Mouse (Mus musculus) heart, embryonic 16.5 days (tissue): ENCODE measurements around the gene Dcaf4. TPM values are rescaled to one million over a fixed set of nuclear protein-coding genes. Genes with fewer than 3 reads are reported as not detected.
A peak's percentile ranks its signal among the peaks of the same experiment; 100 is the strongest.

ENCODE experiments used
- ATAC-seq: fragments of 200-750 bp; cut with Nextera tagmentation; replicated peaks from 2 replicates; pipeline ENCODE4 v1.8.0; 2017; ENCODE audit warnings: moderate number of reproducible peaks; ENCODE audit not compliant: insufficient read depth, low FRiP score; ENCODE audit errors: extremely low read depth
- H3K27ac ChIP-seq: fragments of 300-500 bp; sonication (generic); 2 replicates; pipeline ENCODE4 v1.5.1; 2014; ENCODE audit warnings: mild to moderate bottlenecking, low read length, control low read depth, moderate library complexity
- H3K27me3 ChIP-seq: fragments of 300-500 bp; sonication (generic); 2 replicates; pipeline ENCODE4 v1.6.1; 2014; ENCODE audit warnings: low read length, mixed read lengths; ENCODE audit not compliant: control insufficient read depth, insufficient read depth
- H3K36me3 ChIP-seq: fragments of 300-500 bp; sonication (generic); 2 replicates; pipeline ENCODE4 v1.6.1; 2014; ENCODE audit not compliant: control insufficient read depth, insufficient read depth
- H3K4me1 ChIP-seq: fragments of 300-500 bp; sonication (generic); 2 replicates; pipeline ENCODE4 v1.6.1; 2014; ENCODE audit warnings: low read length, mixed read lengths; ENCODE audit not compliant: control insufficient read depth, insufficient read depth
- H3K4me2 ChIP-seq: fragments of 300-500 bp; sonication (generic); 2 replicates; pipeline ENCODE4 v1.6.1; 2014; ENCODE audit warnings: low read depth, mild to moderate bottlenecking, control low read depth, low read length
- H3K4me3 ChIP-seq: fragments of 300-500 bp; sonication (generic); 2 replicates; pipeline ENCODE4 v1.5.1; 2014; ENCODE audit warnings: mild to moderate bottlenecking, control low read depth, low read length
- H3K9ac ChIP-seq: fragments of 300-500 bp; sonication (generic); 2 replicates; pipeline ENCODE4 v1.6.1; 2014; ENCODE audit warnings: low read length, control low read depth
- H3K9me3 ChIP-seq: fragments of 300-500 bp; sonication (generic); replicated peaks from 2 replicates; pipeline ENCODE4 v1.6.1; 2016; ENCODE audit warnings: low read length; ENCODE audit not compliant: control insufficient read depth
- WGBS: fragments of 180-500 bp; shearing (Covaris S2); extraction: QIAGEN DNeasy Blood & Tissue Kit; methylation state at CpG from one replicate; pipeline ENCODE4 v1.1.7; 2014; 5-methylcytosine and 5-hydroxymethylcytosine counted together
- polyA plus RNA-seq: library from polyadenylated mRNA; unstranded; fragments of >200 nt; fragmentation: Nextera tagmentation; extraction: Ambion mirVana; gene quantifications from 2 replicates; pipeline ENCODE4 v1.2.1, GENCODE M21; 2015

The Dcaf4 gene
- polyA plus RNA-seq, 1 experiment from 2014 or later = 27.4 TPM

DNA sequence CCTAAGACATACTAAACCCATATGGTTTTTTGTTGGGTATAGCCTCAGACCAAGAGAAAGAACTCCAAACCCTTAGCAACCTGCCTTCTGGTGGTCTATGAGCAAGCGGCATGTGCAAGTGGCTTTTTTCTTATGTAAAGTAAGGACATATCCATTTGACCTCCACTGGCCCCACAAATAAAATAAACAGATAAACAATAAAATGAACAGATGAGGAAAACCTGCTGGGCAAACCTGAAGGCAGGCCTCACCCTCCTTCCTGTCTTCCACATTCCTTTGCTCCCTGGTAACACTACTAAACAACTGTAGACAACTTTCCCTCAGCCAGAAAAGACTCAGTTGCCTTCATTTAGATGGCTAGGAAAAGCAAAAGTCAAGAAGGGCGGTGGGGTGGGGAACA lies 58.1 kb downstream of the Dcaf4 start:
- 88% methylated on average over 2 of the region's 2 CpGs for WGBS
- H3K4me1 ChIP-seq = peaks cover 13% of the 10 kb centered on the region
- no peaks in the 10 kb centered on the region for H3K27me3 ChIP-seq
- H3K4me2 ChIP-seq = no peak overlapping the region
- H3K36me3 ChIP-seq = peaks cover 16% of the 10 kb centered on the region
- H3K9me3 ChIP-seq = no peaks in the 10 kb centered on the region
- no peak overlapping the region for H3K4me3 ChIP-seq
- no peak overlapping the region for H3K27ac ChIP-seq
- H3K9ac ChIP-seq = no peak overlapping the region
- ATAC-seq = no peak

DNA sequence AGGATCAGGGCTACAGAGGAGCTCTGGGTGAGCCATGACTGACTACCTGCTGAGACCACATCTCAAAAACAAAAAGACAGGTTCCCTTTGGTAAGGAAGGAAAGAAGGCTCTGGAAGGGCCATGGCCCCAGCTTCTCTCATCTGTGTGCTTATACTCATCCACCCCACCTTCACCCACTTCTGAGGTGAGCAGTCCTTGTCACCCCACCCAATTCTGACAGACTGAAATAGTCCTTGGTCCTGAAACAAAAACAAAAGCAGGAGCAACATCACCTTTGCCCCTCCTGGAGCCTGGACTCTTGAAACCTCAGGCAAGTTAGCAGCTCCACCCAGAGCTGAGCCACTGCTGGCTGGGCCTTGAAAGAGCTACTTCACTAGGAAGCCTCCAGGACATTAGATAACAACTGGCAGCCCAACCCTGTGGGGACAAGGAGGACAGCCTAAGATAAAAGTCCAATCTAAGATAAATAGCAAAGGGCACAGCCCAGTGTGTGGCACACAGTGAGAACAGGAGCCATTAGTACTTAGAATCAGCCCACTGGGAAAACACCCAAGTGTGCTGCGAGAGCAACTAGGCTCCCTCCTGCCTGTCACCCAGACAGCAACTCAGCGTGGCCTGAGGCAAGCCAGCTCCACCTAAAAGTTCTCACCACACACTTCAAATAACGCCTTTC lies 58.8 kb downstream of the Dcaf4 start:
- no peak overlapping the region for H3K4me3 ChIP-seq
- no peak overlapping the region for H3K4me2 ChIP-seq
- peaks cover 15% of the 10 kb centered on the region for H3K36me3 ChIP-seq
- WGBS = 32% methylated on average over 3 of the region's 3 CpGs
- 0 out of 2 replicates have a peak overlapping the region, but pooled peaks have one; percentile 9 for H3K9ac ChIP-seq
- H3K9me3 ChIP-seq = no peaks in the 10 kb centered on the region
- ATAC-seq = peak; percentile 55
- peak overlapping the region; percentile 41; the same call in 1 of the 2 replicates for H3K27ac ChIP-seq
- H3K4me1 ChIP-seq = peaks cover 13% of the 10 kb centered on the region
- H3K27me3 ChIP-seq = no peaks in the 10 kb centered on the region

DNA sequence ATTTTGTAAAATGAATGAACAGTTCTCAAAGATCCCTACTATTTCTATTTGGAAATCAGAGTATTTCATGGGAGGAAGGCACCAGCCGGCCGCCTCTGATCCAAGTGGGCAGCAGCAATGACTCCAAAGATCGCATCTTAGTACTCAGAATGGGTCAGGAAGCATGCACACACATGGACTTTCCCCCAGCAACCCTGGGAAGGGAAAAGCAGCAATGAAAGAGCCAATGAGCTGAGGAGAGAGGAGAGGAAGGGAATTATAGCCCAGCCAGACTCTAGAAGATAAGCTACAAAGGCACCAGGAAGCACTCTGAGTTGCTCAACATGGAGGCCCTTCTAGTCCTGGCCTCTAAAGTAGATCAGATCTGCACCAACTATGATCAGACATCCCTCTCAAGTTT lies 60.0 kb downstream of the Dcaf4 start:
- no peak; the same call in 1 of the 2 replicates for ATAC-seq
- Histone ChIP-seq H3K27ac (no peak overlapping the region), H3K9ac (no peak overlapping the region), H3K27me3 (no peaks in the 10 kb centered on the region), H3K9me3 (no peaks in the 10 kb centered on the region), H3K4me1 (peaks cover 13% of the 10 kb centered on the region), H3K4me2 (no peak overlapping the region), H3K36me3 (peaks cover 6% of the 10 kb centered on the region), H3K4me3 (no peak overlapping the region)
- WGBS = 87% methylated on average over 3 of the region's 3 CpGs

DNA sequence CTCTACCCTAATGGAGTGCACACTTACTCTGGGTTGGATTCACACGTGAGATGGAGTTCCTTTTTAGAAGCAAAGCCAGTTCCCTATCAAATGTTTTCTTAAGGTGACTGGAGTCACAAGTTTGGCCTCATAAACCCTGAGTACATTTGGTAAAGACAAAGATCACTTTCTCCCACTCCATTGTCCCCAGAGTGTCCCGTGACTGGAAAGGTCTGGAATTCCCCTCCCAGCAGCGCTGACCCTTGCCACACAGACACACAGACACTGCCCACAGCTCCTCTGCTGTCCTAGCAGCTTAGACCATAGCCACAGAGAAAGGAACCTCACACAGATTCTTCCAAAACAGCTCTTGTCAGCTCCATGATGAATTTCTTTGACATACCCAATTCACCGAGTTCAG lies 61.8 kb downstream of the Dcaf4 start:
- no peak overlapping the region for H3K4me3 ChIP-seq
- peaks cover 13% of the 10 kb centered on the region for H3K4me1 ChIP-seq
- ATAC-seq = no peak
- H3K27ac ChIP-seq = no peak overlapping the region
- no peaks in the 10 kb centered on the region for H3K27me3 ChIP-seq
- no peaks in the 10 kb centered on the region for H3K9me3 ChIP-seq
- H3K9ac ChIP-seq = no peak overlapping the region
- 64% methylated on average over 4 of the region's 4 CpGs for WGBS
- H3K4me2 ChIP-seq = no peak overlapping the region
- peaks cover 8% of the 10 kb centered on the region for H3K36me3 ChIP-seq

DNA sequence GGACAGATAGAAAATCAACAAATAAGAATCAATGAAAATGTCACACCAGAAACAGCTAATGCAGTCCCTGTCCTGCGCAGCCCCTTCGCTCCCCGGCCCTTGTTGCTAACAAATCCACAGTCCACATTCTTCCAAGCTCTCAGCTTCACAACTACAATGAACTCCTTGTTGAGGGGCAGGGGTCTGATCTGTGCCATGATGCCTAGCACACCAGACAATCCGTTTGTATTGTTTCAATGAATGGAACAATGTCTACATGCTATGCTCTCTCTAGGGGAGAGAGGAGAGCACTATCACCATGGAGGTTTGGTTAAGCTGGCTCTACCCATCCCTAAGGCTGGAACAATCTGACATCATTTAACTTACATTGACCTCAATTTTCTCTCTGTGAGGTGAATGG lies 62.5 kb downstream of the Dcaf4 start:
- H3K4me1 ChIP-seq = peaks cover 13% of the 10 kb centered on the region
- no peak for ATAC-seq
- H3K4me2 ChIP-seq = no peak overlapping the region
- H3K4me3 ChIP-seq = no peak overlapping the region
- 85% methylated on average over 4 of the region's 4 CpGs for WGBS
- peaks cover 11% of the 10 kb centered on the region for H3K36me3 ChIP-seq
- no peak overlapping the region for H3K9ac ChIP-seq
- no peak overlapping the region for H3K27ac ChIP-seq
- no peaks in the 10 kb centered on the region for H3K27me3 ChIP-seq
- no peaks in the 10 kb centered on the region for H3K9me3 ChIP-seq

DNA sequence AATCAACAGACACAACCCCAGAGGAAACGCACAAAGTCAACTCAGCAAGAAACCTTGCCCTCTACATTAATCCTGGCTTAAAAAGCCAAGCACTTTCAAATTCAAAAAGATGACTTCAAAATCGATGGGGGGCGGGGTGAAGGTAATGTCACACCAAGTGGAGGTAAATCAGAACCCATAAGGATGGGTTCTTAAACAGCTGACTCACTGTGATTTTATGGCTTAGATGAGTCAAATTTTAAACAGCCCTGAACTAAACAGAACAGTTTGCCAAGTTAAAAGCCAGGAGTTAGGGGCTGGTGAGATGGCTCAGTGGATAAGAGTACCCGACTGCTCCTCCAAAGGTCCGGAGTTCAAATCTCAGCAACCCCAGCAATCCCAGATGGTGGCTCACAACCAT lies 66.4 kb downstream of the Dcaf4 start:
- Histone ChIP-seq H3K9ac (no peak overlapping the region), H3K4me3 (no peak overlapping the region), H3K9me3 (no peaks in the 10 kb centered on the region), H3K36me3 (peaks cover 28% of the 10 kb centered on the region), H3K27ac (no peak overlapping the region), H3K27me3 (no peaks in the 10 kb centered on the region), H3K4me1 (no peaks in the 10 kb centered on the region), H3K4me2 (no peak overlapping the region)
- WGBS = 93% methylated on average over 5 of the region's 5 CpGs
- no peak for ATAC-seq

Other genes with a start within 250 kb of the Dcaf4 start
- gene Dpf3, start 32.8 kb upstream of the Dcaf4 start, polyA plus RNA-seq = 19.2 and 21.8 TPM in 2 replicates
- 15.4 and 15.7 TPM in 2 replicates for gene Zfyve1, start 76.8 kb downstream of the Dcaf4 start, polyA plus RNA-seq
- gene Rbm25, start 110.8 kb downstream of the Dcaf4 start, polyA plus RNA-seq = 156 and 161 TPM in 2 replicates
- gene Psen1, start 167.7 kb downstream of the Dcaf4 start, polyA plus RNA-seq = 46.1 and 49.4 TPM in 2 replicates
- 0.88 and 1.1 TPM in 2 replicates for gene Papln, start 243.2 kb downstream of the Dcaf4 start, polyA plus RNA-seq